Mouse (Mus musculus): ENCODE data around the gene Zmat5.

- TF ChIP-seq CTCF (IDR thresholded peaks at IDR 0.05) = no peak
- no peak for TF ChIP-seq POLR2A (IDR thresholded peaks at IDR 0.05; ENCODE audit: insufficient read depth, low read depth, low read length)
- TF ChIP-seq EP300 (IDR thresholded peaks at IDR 0.05; ENCODE audit: insufficient read depth, low read depth, low read length) = no peak
These were observed 14.1 kb downstream of the Zmat5 start for GRCm38 (mm10) chr11:4718548-4718947.
